Mouse (Mus musculus) forebrain, embryonic 12.5 days (tissue): ENCODE results near the gene Arhgef3. TPM values are rescaled to one million over a fixed set of nuclear protein-coding genes. Genes with fewer than 3 reads are reported as not detected.
A peak's percentile ranks its signal among the peaks of the same experiment; 100 is the strongest.

ENCODE experiments used
- ATAC-seq: fragments of 200-750 bp; cut with Nextera tagmentation; 2 replicates; pipeline ENCODE4 v1.8.0; 2017; ENCODE audit warnings: moderate TSS enrichment; ENCODE audit not compliant: low FRiP score
- H3K27ac ChIP-seq: fragments of 300-500 bp; sonication (generic); 2 replicates; pipeline ENCODE4 v1.5.1; 2016; ENCODE audit warnings: mild to moderate bottlenecking
- H3K27me3 ChIP-seq: fragments of 300-500 bp; sonication (generic); 2 replicates; pipeline ENCODE4 v1.6.1; 2016; ENCODE audit warnings: mild to moderate bottlenecking
- H3K36me3 ChIP-seq: fragments of 300-500 bp; sonication (generic); replicated peaks from 2 replicates; pipeline ENCODE4 v1.6.1; 2016; ENCODE audit warnings: mild to moderate bottlenecking
- H3K4me1 ChIP-seq: fragments of 300-500 bp; sonication (generic); 2 replicates; pipeline ENCODE4 v1.6.1; 2016
- H3K4me2 ChIP-seq: fragments of 300-500 bp; sonication (generic); 2 replicates; pipeline ENCODE4 v1.6.1; 2016; ENCODE audit warnings: mild to moderate bottlenecking, moderate library complexity
- H3K4me3 ChIP-seq: fragments of 300-500 bp; sonication (generic); replicated peaks from 2 replicates; pipeline ENCODE4 v1.5.1; 2016; ENCODE audit warnings: mild to moderate bottlenecking
- H3K9ac ChIP-seq: fragments of 300-500 bp; sonication (generic); 2 replicates; pipeline ENCODE4 v1.6.1; 2016; ENCODE audit warnings: mild to moderate bottlenecking
- H3K9me3 ChIP-seq: fragments of 300-500 bp; sonication (generic); 2 replicates; pipeline ENCODE4 v1.6.1; 2016
- WGBS: fragments of 180-500 bp; shearing (Covaris S2); methylation state at CpG from one replicate; pipeline ENCODE4 v1.1.7; 2016; 5-methylcytosine and 5-hydroxymethylcytosine counted together
- polyA plus RNA-seq: library from polyadenylated mRNA; unstranded; fragments of >200 nt; fragmentation: Nextera tagmentation; extraction: Ambion mirVana; gene quantifications from 2 replicates; pipeline ENCODE4 v1.2.1, GENCODE M21; 2016

The Arhgef3 gene
- polyA plus RNA-seq, 1 experiment from 2014 or later = 2.4 TPM

GRCm38 (mm10) chr14:27422301-27422700, 307.6 kb downstream of the Arhgef3 start:
- WGBS = 95% methylated on average over 1 of the region's 1 CpGs
- H3K4me1 ChIP-seq = no peaks in the 10 kb centered on the region
- no peaks in the 10 kb centered on the region for H3K36me3 ChIP-seq
- H3K27me3 ChIP-seq = no peaks in the 10 kb centered on the region
- no peak overlapping the region for H3K4me3 ChIP-seq
- no peak overlapping the region for H3K9ac ChIP-seq
- no peak overlapping the region for H3K4me2 ChIP-seq
- no peak overlapping the region for H3K27ac ChIP-seq
- H3K9me3 ChIP-seq = no peaks in the 10 kb centered on the region
- ATAC-seq = no peak

- peak within 1 kb of the TSS; percentile 69 for H3K4me2 ChIP-seq
- H3K36me3 ChIP-seq = peaks cover 13% of the 10 kb centered on the region
- peaks cover 3% of the 10 kb centered on the region for H3K4me1 ChIP-seq
- H3K27ac ChIP-seq = peak within 1 kb of the TSS; percentile 97
- 0 out of 2 replicates have a peak, but pooled peaks cover 4% of the 10 kb centered on the region for H3K27me3 ChIP-seq
- H3K9ac ChIP-seq = peak within 1 kb of the TSS; percentile 82
- ATAC-seq = peak; percentile 97
- under 1% methylated on average over 42 of the region's 43 CpGs for WGBS
- peak within 1 kb of the TSS; percentile 69 for H3K4me3 ChIP-seq
- peaks cover 19% of the 10 kb centered on the region for H3K9me3 ChIP-seq
These were observed 313.9 kb downstream of the Arhgef3 start, which contains the start of gene Fam208a for GRCm38 (mm10) chr14:27428573-27428972. TSS of gene Fam208a (plus strand) at chr14:27428834.

GRCm38 (mm10) chr14:27428973-27429711, 314.4 kb downstream of the Arhgef3 start:
- H3K27ac ChIP-seq = peak overlapping the region; percentile 97
- peaks cover 3% of the 10 kb centered on the region for H3K4me1 ChIP-seq
- peaks cover 18% of the 10 kb centered on the region for H3K36me3 ChIP-seq
- WGBS = under 1% methylated on average over 67 of the region's 78 CpGs
- H3K9me3 ChIP-seq = peaks cover 19% of the 10 kb centered on the region
- H3K9ac ChIP-seq = peak overlapping the region; percentile 82
- peak overlapping the region; percentile 69 for H3K4me2 ChIP-seq
- peak overlapping the region; percentile 69 for H3K4me3 ChIP-seq
- 0 out of 2 replicates have a peak, but pooled peaks cover 4% of the 10 kb centered on the region for H3K27me3 ChIP-seq
- peak; percentile 88 for ATAC-seq

- no peak overlapping the region for H3K4me3 ChIP-seq
- ATAC-seq = no peak
These were observed 315.6 kb downstream of the Arhgef3 start for GRCm38 (mm10) chr14:27430280-27430679.

GRCm38 (mm10) chr14:27432064-27432463, 317.4 kb downstream of the Arhgef3 start:
- H3K4me3 ChIP-seq = no peak overlapping the region
- no peak for ATAC-seq
- H3K4me1 ChIP-seq = peaks cover 3% of the 10 kb centered on the region
- no peak overlapping the region for H3K4me2 ChIP-seq
- H3K9me3 ChIP-seq = peaks cover 19% of the 10 kb centered on the region
- H3K27me3 ChIP-seq = 0 out of 2 replicates have a peak, but pooled peaks cover 4% of the 10 kb centered on the region
- no peak overlapping the region for H3K9ac ChIP-seq
- whole genome bisulfite sequencing = 100% methylated on average over 2 of the region's 2 CpGs
- H3K27ac ChIP-seq = no peak overlapping the region
- H3K36me3 ChIP-seq = peaks cover 24% of the 10 kb centered on the region

More at GRCm38 (mm10) chr14:27430280-27430679, 315.6 kb downstream of the Arhgef3 start:
- peaks cover 19% of the 10 kb centered on the region for H3K9me3 ChIP-seq
- H3K27ac ChIP-seq = no peak overlapping the region
- peak overlapping the region; percentile 69; the same call in 1 of the 2 replicates for H3K4me2 ChIP-seq
- 0 out of 2 replicates have a peak, but pooled peaks cover 4% of the 10 kb centered on the region for H3K27me3 ChIP-seq
- peaks cover 21% of the 10 kb centered on the region for H3K36me3 ChIP-seq
- peaks cover 3% of the 10 kb centered on the region for H3K4me1 ChIP-seq
- no peak overlapping the region for H3K9ac ChIP-seq
- WGBS = 95% methylated on average over 4 of the region's 4 CpGs

- H3K4me1 ChIP-seq = no peaks in the 10 kb centered on the region
- H3K36me3 ChIP-seq = peaks cover 24% of the 10 kb centered on the region
- ATAC-seq = no peak
- no peak overlapping the region for H3K27ac ChIP-seq
- no peaks in the 10 kb centered on the region for H3K27me3 ChIP-seq
- no peak overlapping the region for H3K9ac ChIP-seq
- peaks cover 7% of the 10 kb centered on the region; the same call in 1 of the 2 replicates for H3K9me3 ChIP-seq
- H3K4me3 ChIP-seq = no peak overlapping the region
- 97% methylated on average over 1 of the region's 1 CpGs for WGBS
- H3K4me2 ChIP-seq = no peak overlapping the region
These were observed 321.4 kb downstream of the Arhgef3 start for GRCm38 (mm10) chr14:27436116-27436515.

GRCm38 (mm10) chr14:27436826-27437225, 322.1 kb downstream of the Arhgef3 start:
- Histone ChIP-seq H3K4me1 (no peaks in the 10 kb centered on the region), H3K4me3 (no peak overlapping the region), H3K9ac (no peak overlapping the region), H3K9me3 (peaks cover 4% of the 10 kb centered on the region; the same call in 1 of the 2 replicates), H3K27me3 (no peaks in the 10 kb centered on the region), H3K36me3 (peaks cover 21% of the 10 kb centered on the region), H3K27ac (no peak overlapping the region), H3K4me2 (no peak overlapping the region)
- no peak for ATAC-seq
- 91% methylated on average over 3 of the region's 3 CpGs for WGBS

GRCm38 (mm10) chr14:27440921-27441320, 326.2 kb downstream of the Arhgef3 start:
- no peak overlapping the region for H3K9ac ChIP-seq
- no peak for ATAC-seq
- H3K4me2 ChIP-seq = no peak overlapping the region
- H3K36me3 ChIP-seq = peaks cover 26% of the 10 kb centered on the region
- H3K4me1 ChIP-seq = no peaks in the 10 kb centered on the region
- H3K27ac ChIP-seq = no peak overlapping the region
- no peak overlapping the region for H3K4me3 ChIP-seq
- no peaks in the 10 kb centered on the region for H3K9me3 ChIP-seq
- H3K27me3 ChIP-seq = no peaks in the 10 kb centered on the region

- Histone ChIP-seq H3K4me2 (no peak overlapping the region), H3K27me3 (no peaks in the 10 kb centered on the region), H3K4me1 (no peaks in the 10 kb centered on the region), H3K27ac (no peak overlapping the region), H3K36me3 (peaks cover 30% of the 10 kb centered on the region), H3K9me3 (no peaks in the 10 kb centered on the region), H3K9ac (no peak overlapping the region), H3K4me3 (no peak overlapping the region)
- ATAC-seq = no peak
- 95% methylated on average over 2 of the region's 2 CpGs for WGBS
These were observed 330.2 kb downstream of the Arhgef3 start for GRCm38 (mm10) chr14:27444851-27445281.

- Histone ChIP-seq H3K27ac (no peak overlapping the region), H3K4me2 (no peak overlapping the region), H3K9me3 (no peaks in the 10 kb centered on the region), H3K4me1 (no peaks in the 10 kb centered on the region), H3K27me3 (no peaks in the 10 kb centered on the region), H3K4me3 (no peak overlapping the region), H3K9ac (no peak overlapping the region), H3K36me3 (peaks cover 37% of the 10 kb centered on the region)
- 92% methylated on average over 4 of the region's 4 CpGs for WGBS
- no peak for ATAC-seq
These were observed 332.3 kb downstream of the Arhgef3 start for GRCm38 (mm10) chr14:27446963-27447362.
